Mouse (Mus musculus): ENCODE measurements around the gene Mmp15. TPM values are rescaled to one million over a fixed set of nuclear protein-coding genes. Genes with fewer than 3 reads are reported as not detected.

Gene Mmp15
- polyA plus RNA-seq, 1 experiment: not detected

DNA sequence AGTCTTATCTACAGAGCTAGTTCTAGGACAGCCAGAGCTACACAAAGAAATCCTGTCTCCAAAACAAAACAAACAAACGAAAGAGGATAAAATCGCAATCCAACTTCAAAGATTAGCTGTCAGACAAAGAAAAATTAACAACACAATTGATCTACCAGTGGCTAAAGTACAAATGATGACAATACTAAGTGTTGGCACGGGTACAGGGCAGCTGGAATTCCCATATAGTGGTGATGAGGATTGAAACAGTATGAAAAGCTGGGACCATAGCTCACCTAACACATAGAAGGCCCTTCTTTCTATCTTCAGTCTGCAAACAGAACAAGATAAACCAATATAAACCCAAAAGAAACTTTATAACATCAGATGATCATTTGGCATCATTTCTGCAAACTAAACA lies 29.5 kb downstream of the Mmp15 start:
- H3K4me3 ChIP-seq (ENCODE audit: insufficient read depth, low read depth, low read length): no peak overlapping the region
- TF ChIP-seq CTCF (IDR thresholded peaks at IDR 0.05; ENCODE audit: insufficient read depth, low read depth, low read length): no peak
- no peak for TF ChIP-seq POLR2A (IDR thresholded peaks at IDR 0.05; ENCODE audit: insufficient read depth, low read depth, low read length)
- WGBS: 80% methylated on average over 3 of the region's 3 CpGs

DNA sequence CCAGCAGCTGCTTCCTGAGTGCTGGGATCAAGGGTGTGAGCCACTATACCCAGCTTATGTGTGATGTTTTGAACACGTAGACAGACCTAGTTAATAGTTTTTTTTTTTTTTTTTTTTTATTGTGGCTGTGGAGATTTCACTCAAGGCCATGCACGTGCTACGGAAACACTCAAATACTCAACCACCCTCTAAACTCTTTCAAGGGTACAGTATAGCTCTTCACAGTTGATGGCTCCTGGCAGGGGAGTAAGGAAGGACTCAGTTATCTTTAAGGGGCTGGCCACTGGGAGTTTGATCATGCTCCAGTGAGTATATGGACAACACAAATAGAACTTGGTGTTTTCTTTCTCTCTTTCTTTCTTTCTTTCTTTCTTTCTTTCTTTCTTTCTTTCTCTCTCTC lies 32.4 kb downstream of the Mmp15 start:
- WGBS: 95% methylated on average over 3 of the region's 3 CpGs
- H3K4me3 ChIP-seq (ENCODE audit: insufficient read depth, low read depth, low read length): no peak overlapping the region
- no peaks in the 10 kb centered on the region for H3K4me1 ChIP-seq (ENCODE audit: control insufficient read depth, insufficient read depth, low read length)
- no peak overlapping the region for H3K27ac ChIP-seq (ENCODE audit: insufficient read depth, low read depth, low read length)
- TF ChIP-seq CTCF (IDR thresholded peaks at IDR 0.05; ENCODE audit: insufficient read depth, low read depth, low read length) (no peak), POLR2A (IDR thresholded peaks at IDR 0.05; ENCODE audit: insufficient read depth, low read depth, low read length) (no peak)

More for the DNA sequence above, 29.5 kb downstream of the Mmp15 start:
- H3K27ac ChIP-seq (ENCODE audit: insufficient read depth, low read depth, low read length): no peak overlapping the region
- no peaks in the 10 kb centered on the region for H3K4me1 ChIP-seq (ENCODE audit: control insufficient read depth, insufficient read depth, low read length)

DNA sequence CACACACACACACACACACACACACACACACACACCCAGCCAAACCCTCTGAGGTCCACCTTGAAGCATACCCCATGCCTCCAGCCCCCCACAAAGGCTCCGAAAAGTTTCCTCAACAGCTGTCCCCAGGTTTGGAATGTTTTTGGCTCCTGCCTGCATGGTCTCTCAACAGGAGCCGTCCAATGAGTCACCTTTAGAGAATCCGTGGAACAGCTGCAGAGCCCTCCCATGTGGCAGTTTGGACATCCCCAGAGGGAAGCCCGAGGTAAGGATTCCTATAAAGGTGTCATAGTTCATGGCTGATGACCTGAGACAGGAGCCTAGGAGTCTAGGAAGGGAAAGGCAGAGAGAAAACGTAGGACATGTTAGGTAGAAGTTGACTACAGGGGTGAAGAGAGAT lies 34.0 kb downstream of the Mmp15 start:
- Histone ChIP-seq H3K27ac (ENCODE audit: insufficient read depth, low read depth, low read length) (no peak overlapping the region), H3K4me1 (ENCODE audit: control insufficient read depth, insufficient read depth, low read length) (0 out of 2 replicates have a peak, but pooled peaks cover 5% of the 10 kb centered on the region), H3K4me3 (ENCODE audit: insufficient read depth, low read depth, low read length) (no peak overlapping the region)
- TF ChIP-seq CTCF (IDR thresholded peaks at IDR 0.05; ENCODE audit: insufficient read depth, low read depth, low read length) (no peak), POLR2A (IDR thresholded peaks at IDR 0.05; ENCODE audit: insufficient read depth, low read depth, low read length) (no peak)
- 84% methylated on average over 5 of the region's 5 CpGs for WGBS

DNA sequence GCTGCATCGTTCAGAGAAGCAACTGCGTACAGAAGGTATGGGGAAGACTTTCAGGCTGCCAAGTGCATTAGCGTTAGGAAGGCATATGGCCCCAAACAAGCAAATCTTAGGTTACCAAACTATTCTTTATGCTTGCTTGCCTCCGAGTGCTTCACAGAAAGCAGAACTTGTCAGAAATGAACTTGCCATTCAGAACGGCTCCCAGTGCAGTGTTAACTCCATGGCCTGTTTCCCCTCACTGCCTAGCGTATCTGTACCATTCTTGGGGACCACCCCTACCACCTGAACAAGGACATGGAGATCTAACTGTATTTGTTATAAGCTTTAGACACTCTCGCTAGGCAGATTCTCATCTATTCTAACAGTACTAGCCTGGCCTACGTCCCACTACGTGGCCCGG lies 35.2 kb downstream of the Mmp15 start:
- Histone ChIP-seq H3K27ac (ENCODE audit: insufficient read depth, low read depth, low read length) (no peak overlapping the region), H3K4me3 (ENCODE audit: insufficient read depth, low read depth, low read length) (no peak overlapping the region), H3K4me1 (ENCODE audit: control insufficient read depth, insufficient read depth, low read length) (0 out of 2 replicates have a peak, but pooled peaks cover 5% of the 10 kb centered on the region)
- WGBS: 95% methylated on average over 10 of the region's 10 CpGs
- no peak for TF ChIP-seq POLR2A (IDR thresholded peaks at IDR 0.05; ENCODE audit: insufficient read depth, low read depth, low read length)
- TF ChIP-seq CTCF (IDR thresholded peaks at IDR 0.05; ENCODE audit: insufficient read depth, low read depth, low read length): no peak

DNA sequence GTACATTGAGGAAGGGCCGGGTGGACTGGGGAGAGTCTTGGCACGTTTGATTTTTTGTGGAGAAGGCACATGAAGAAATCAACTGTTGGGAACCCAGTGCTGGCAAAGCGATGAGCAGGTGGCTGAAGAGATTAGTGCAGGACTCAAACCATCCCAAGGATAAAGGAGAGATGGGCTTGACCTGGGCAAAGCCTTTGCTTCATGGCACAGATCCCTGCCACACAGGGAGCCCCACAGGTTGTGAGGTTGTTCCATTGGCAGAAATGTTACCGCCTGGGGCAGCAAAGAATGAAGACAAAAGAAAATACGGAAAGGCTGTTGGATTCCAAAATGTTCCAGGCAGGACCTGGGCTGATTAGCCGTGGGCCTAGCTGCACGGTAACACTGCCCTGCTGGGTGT lies 35.9 kb downstream of the Mmp15 start:
- H3K4me3 ChIP-seq (ENCODE audit: insufficient read depth, low read depth, low read length): no peak overlapping the region
- WGBS: 80% methylated on average over 7 of the region's 7 CpGs
- TF ChIP-seq POLR2A (IDR thresholded peaks at IDR 0.05; ENCODE audit: insufficient read depth, low read depth, low read length): no peak
- H3K4me1 ChIP-seq (ENCODE audit: control insufficient read depth, insufficient read depth, low read length): 0 out of 2 replicates have a peak, but pooled peaks cover 5% of the 10 kb centered on the region
- no peak overlapping the region for H3K27ac ChIP-seq (ENCODE audit: insufficient read depth, low read depth, low read length)

DNA sequence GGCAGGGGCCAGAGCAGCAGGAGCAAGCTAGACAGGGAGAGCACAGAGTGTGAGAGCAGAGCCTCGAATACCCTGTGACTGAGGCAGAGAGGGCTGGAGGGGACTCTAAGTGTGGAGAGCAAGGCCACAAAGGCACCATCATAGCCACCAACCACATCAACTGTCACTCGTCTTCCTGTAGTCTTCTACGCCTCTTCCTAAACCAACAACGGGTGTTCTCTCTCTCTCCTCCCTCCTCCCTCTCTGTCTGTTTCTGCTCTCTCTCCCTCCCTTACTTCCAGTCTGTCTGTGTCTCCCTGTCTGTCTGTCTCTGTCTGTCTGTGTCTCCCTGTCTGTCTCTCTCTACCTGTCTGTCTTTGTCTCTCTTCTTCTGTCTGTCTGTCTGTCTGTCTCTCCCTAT lies 38.2 kb downstream of the Mmp15 start:
- WGBS: 60% methylated on average over 4 of the region's 4 CpGs
- no peak for TF ChIP-seq CTCF (IDR thresholded peaks at IDR 0.05; ENCODE audit: insufficient read depth, low read depth, low read length)
- no peak for TF ChIP-seq POLR2A (IDR thresholded peaks at IDR 0.05; ENCODE audit: insufficient read depth, low read depth, low read length)
- Histone ChIP-seq H3K4me3 (ENCODE audit: insufficient read depth, low read depth, low read length) (no peak overlapping the region), H3K27ac (ENCODE audit: insufficient read depth, low read depth, low read length) (no peak overlapping the region), H3K4me1 (ENCODE audit: control insufficient read depth, insufficient read depth, low read length) (0 out of 2 replicates have a peak, but pooled peaks cover 5% of the 10 kb centered on the region)

DNA sequence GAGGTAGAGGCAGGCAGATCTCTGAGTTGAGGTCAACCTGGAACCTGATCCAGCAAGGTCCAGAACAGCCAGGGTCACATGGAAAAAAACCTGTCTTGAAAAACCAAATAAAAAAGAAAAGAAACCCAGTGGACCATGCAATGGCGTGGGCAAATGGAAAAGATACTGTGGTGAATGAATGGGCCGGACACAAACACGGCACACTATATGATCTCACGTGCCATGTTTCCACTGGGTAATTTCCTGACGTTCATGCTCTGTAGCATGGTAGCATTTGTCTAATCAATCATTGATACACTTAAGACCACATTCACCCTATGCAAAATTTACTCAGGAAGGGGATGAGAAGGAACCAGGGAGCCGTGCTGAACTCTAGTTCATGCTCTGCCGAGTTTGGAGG lies 39.0 kb downstream of the Mmp15 start:
- 83% methylated on average over 7 of the region's 7 CpGs for WGBS
- H3K4me3 ChIP-seq (ENCODE audit: insufficient read depth, low read depth, low read length): no peak overlapping the region
- H3K4me1 ChIP-seq (ENCODE audit: control insufficient read depth, insufficient read depth, low read length): peaks cover 10% of the 10 kb centered on the region; the same call in 1 of the 2 replicates
- H3K27ac ChIP-seq (ENCODE audit: insufficient read depth, low read depth, low read length): no peak overlapping the region
- no peak for TF ChIP-seq CTCF (IDR thresholded peaks at IDR 0.05; ENCODE audit: insufficient read depth, low read depth, low read length)
- no peak for TF ChIP-seq POLR2A (IDR thresholded peaks at IDR 0.05; ENCODE audit: insufficient read depth, low read depth, low read length)

DNA sequence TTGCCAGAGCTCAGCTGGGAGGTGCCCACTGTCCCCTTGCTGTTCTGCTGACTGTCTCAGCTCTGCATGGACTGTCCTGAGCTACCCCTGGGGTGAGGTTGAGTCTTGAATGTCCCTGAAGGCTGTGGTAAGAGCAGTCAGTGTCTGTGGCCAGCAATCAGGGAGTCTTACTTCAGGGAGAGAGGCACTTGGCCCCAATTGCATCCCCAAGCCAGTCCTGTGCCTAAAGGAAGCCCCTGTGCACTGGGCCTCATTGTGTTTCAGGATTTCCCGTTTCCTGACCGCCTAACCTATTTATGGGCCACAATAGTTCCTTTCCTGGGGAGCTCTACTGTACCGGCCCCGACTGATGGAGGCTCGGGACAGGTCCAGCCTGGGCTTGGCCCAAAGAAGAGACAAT lies 40.5 kb downstream of the Mmp15 start:
- TF ChIP-seq POLR2A (IDR thresholded peaks at IDR 0.05; ENCODE audit: insufficient read depth, low read depth, low read length) (no peak), CTCF (IDR thresholded peaks at IDR 0.05; ENCODE audit: insufficient read depth, low read depth, low read length) (no peak)

DNA sequence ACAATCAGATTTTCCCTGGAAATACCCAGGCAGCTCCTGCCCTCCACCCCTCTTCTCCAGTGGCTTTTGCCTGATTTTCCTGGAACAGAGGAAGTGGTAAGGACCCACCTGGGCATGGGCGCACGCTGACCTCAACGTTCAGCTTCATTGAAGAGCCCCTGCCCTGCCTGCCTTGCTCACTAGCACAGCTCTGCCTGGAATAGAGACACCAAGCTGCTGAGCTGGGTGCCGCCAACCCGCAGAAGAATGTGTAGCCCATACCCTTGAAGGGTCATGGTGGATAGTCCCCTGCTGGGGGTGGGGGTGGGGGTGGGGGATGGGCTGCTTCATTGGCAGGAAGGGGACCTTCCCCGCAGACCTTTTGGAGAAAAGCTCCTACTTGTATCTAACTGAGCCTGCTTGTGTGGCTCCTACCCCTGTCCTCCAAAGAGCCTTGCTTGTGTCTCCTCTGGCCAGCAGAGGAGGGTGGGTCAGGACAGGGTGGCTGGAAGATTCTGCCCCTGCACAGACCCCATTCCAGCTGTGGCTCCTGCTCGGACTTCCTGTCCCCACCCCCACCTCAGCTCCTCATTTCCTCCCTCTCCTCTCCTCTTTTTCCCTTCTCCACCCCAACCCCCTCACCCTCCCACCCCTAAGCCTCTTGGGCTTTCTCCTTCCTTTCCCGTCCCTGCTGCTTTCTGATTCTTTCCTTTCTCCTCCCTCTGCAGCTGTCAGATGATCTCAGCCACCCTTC lies 43.3 kb downstream of the Mmp15 start:
- H3K4me3 ChIP-seq (ENCODE audit: insufficient read depth, low read depth, low read length): no peak overlapping the region
- no peak for TF ChIP-seq POLR2A (IDR thresholded peaks at IDR 0.05; ENCODE audit: insufficient read depth, low read depth, low read length)
- TF ChIP-seq CTCF (IDR thresholded peaks at IDR 0.05; ENCODE audit: insufficient read depth, low read depth, low read length): no peak
- peaks cover 9% of the 10 kb centered on the region for H3K4me1 ChIP-seq (ENCODE audit: control insufficient read depth, insufficient read depth, low read length)
- 58% methylated on average over 8 of the region's 8 CpGs for WGBS
- H3K27ac ChIP-seq (ENCODE audit: insufficient read depth, low read depth, low read length): no peak overlapping the region

More for the DNA sequence above, 40.5 kb downstream of the Mmp15 start:
- WGBS: 71% methylated on average over 5 of the region's 5 CpGs
- no peak overlapping the region for H3K27ac ChIP-seq (ENCODE audit: insufficient read depth, low read depth, low read length)
- H3K4me3 ChIP-seq (ENCODE audit: insufficient read depth, low read depth, low read length): no peak overlapping the region
- peaks cover 14% of the 10 kb centered on the region for H3K4me1 ChIP-seq (ENCODE audit: control insufficient read depth, insufficient read depth, low read length)

Data from olfactory bulb, adult 2 months (tissue).